Comparison of ENCODE assay signal across 8 mouse cellular contexts in genomic region chr10:4432996-4433755, GRCm38 (mm10). TPM values are rescaled to one million over a fixed set of nuclear protein-coding genes. Genes with fewer than 3 reads are reported as not detected.
DNase-seq lines count a peak whose midpoint lies in the region; ATAC-seq and TF ChIP-seq lines count a peak whose summit lies in the region.

No protein-coding gene starts in this region.

- CTCF ChIA-PET in Patski (lab: Charles Lee): interaction anchor here (0.6 to 1.6 kb wide), 4 partner anchors 21 to 205 kb away, joined by 3 to 4 read pairs (median 3); no protein-coding TSS in a partner anchor

- no peaks in the 10 kb centered on the region for H3K9me3 ChIP-seq in heart, embryonic 11.5 days (replicated peaks; ENCODE audit: control insufficient read depth, low read length)
- H3K9me3 ChIP-seq in forebrain, embryonic 13.5 days (replicated peaks): no peaks in the 10 kb centered on the region
- H3K9me3 ChIP-seq in midbrain, embryonic 16.5 days (replicated peaks; ENCODE audit: control insufficient read depth, low read length, poor library complexity, severe bottlenecking): no peaks in the 10 kb centered on the region

- WGBS in heart, embryonic 11.5 days (ENCODE audit: insufficient replicate concordance): 11% methylated on average over 19 of the region's 19 CpGs
- WGBS in forebrain, embryonic 13.5 days: 11% methylated on average over 19 of the region's 19 CpGs
- WGBS in midbrain, embryonic 16.5 days: 10% methylated on average over 19 of the region's 19 CpGs

- no peak for ATAC-seq in heart, embryonic 11.5 days (replicated peaks; ENCODE audit: insufficient number of reproducible peaks, low FRiP score, low TSS enrichment)
- peak; percentile 58 for ATAC-seq in Patski
- ATAC-seq in forebrain, embryonic 13.5 days: no peak; the same call in 1 of the 2 replicates
- ATAC-seq in midbrain, embryonic 16.5 days: peak; percentile 2; the same call in 1 of the 2 replicates

- no peak for DNase-seq in heart, postnatal 4 days
- DNase-seq in Patski (ENCODE audit: low read depth, low spot score): no peak
- DNase-seq in kidney, postnatal 14 days: peak; percentile 36
- DNase-seq in urinary bladder, postnatal 4 days (ENCODE audit: low spot score in 2 of 2): no peak
- DNase-seq in right cerebral cortex, adult 2 months (ENCODE audit: low spot score in 2 of 2): no peak

- TF ChIP-seq CTCF in Patski (IDR thresholded peaks at IDR 0.05): peak; percentile 50

- peaks cover 7% of the 10 kb centered on the region; the same call in 1 of the 2 replicates for H3K4me1 ChIP-seq in heart, embryonic 11.5 days (ENCODE audit: control insufficient read depth, insufficient read depth, low read length)
- H3K4me1 ChIP-seq in forebrain, embryonic 13.5 days: peaks cover 20% of the 10 kb centered on the region
- peaks cover 15% of the 10 kb centered on the region for H3K4me1 ChIP-seq in midbrain, embryonic 16.5 days (ENCODE audit: control insufficient read depth, insufficient read depth, low read length)

- no peaks in the 10 kb centered on the region; the same call in 1 of the 2 replicates for H3K36me3 ChIP-seq in heart, embryonic 11.5 days (ENCODE audit: control insufficient read depth, insufficient read depth, low read length)
- H3K36me3 ChIP-seq in forebrain, embryonic 13.5 days (ENCODE audit: poor library complexity, severe bottlenecking): 0 out of 2 replicates have a peak, but pooled peaks cover 15% of the 10 kb centered on the region
- H3K36me3 ChIP-seq in midbrain, embryonic 16.5 days (ENCODE audit: control insufficient read depth, insufficient read depth, low read length): no peaks in the 10 kb centered on the region

- in situ Hi-C loops in Patski (cut with MboI; ENCODE audit: low pct_unique_long_range_greater_than_20kb): no loop called here

- no peaks in the 10 kb centered on the region for H3K27me3 ChIP-seq in heart, embryonic 11.5 days (ENCODE audit: control insufficient read depth, insufficient read depth, low read length)
- no peaks in the 10 kb centered on the region for H3K27me3 ChIP-seq in Patski
- no peaks in the 10 kb centered on the region for H3K27me3 ChIP-seq in forebrain, embryonic 13.5 days
- no peaks in the 10 kb centered on the region for H3K27me3 ChIP-seq in midbrain, embryonic 16.5 days (ENCODE audit: control insufficient read depth, insufficient read depth, low read depth, low read length)

- H3K9ac ChIP-seq in heart, embryonic 11.5 days (ENCODE audit: low read depth, low read length): peak overlapping the region; percentile 78
- H3K9ac ChIP-seq in forebrain, embryonic 13.5 days: peak overlapping the region; percentile 74
- peak overlapping the region; percentile 71 for H3K9ac ChIP-seq in midbrain, embryonic 16.5 days (ENCODE audit: low read depth, low read length)

- peak overlapping the region; percentile 72 for H3K4me3 ChIP-seq in heart, embryonic 11.5 days (ENCODE audit: low read depth, low read length)
- H3K4me3 ChIP-seq in forebrain, embryonic 13.5 days: peak overlapping the region; percentile 61
- H3K4me3 ChIP-seq in midbrain, embryonic 16.5 days (ENCODE audit: low read depth, low read length): peak overlapping the region; percentile 60

- POLR2A ChIA-PET in Patski (lab: Charles Lee): interaction anchor here (0.6 to 1.3 kb wide), 4 partner anchors 10 to 1083 kb away, joined by 3 to 10 read pairs (median 4); partner anchors contain the start of gene Mthfd1l

- peak overlapping the region; percentile 72 for H3K4me2 ChIP-seq in heart, embryonic 11.5 days
- peak overlapping the region; percentile 62 for H3K4me2 ChIP-seq in forebrain, embryonic 13.5 days
- H3K4me2 ChIP-seq in midbrain, embryonic 16.5 days (ENCODE audit: low read length): peak overlapping the region; percentile 65

- peak overlapping the region; percentile 91 for H3K27ac ChIP-seq in heart, embryonic 11.5 days (ENCODE audit: low read depth, low read length)
- peak overlapping the region; percentile 65; the same call in 1 of the 2 replicates for H3K27ac ChIP-seq in forebrain, embryonic 13.5 days
- peak overlapping the region; percentile 78 for H3K27ac ChIP-seq in midbrain, embryonic 16.5 days (ENCODE audit: low read length)

RNA-seq across cellular contexts. Expression of gene Armt1, which starts 0.9 kb away (rescaled TPM):
- polyA plus RNA-seq in heart, embryonic 11.5 days (2014; fragmentation: Nextera tagmentation; extraction: Ambion mirVana): 20.2 and 23.3 TPM in 2 replicates
- total RNA-seq in heart, postnatal 4 days (2021): 10 to 100 TPM; 11.1 to 11.8 TPM
- 26.5 TPM for polyA plus RNA-seq in Patski (2021)
- polyA plus RNA-seq in forebrain, embryonic 13.5 days (2015; fragmentation: Nextera tagmentation; extraction: Ambion mirVana): 19.1 and 19.2 TPM in 2 replicates
- polyA plus RNA-seq in midbrain, embryonic 16.5 days (2015; fragmentation: Nextera tagmentation; extraction: Ambion mirVana): 9.3 and 10.8 TPM in 2 replicates

RNA-seq across cellular contexts. Expression of gene Rmnd1, which starts 1.0 kb away (rescaled TPM):
- 87.3 and 91.7 TPM in 2 replicates for polyA plus RNA-seq in heart, embryonic 11.5 days (2014; fragmentation: Nextera tagmentation; extraction: Ambion mirVana)
- 10 to 100 TPM; 50.5 to 52.2 TPM for total RNA-seq in heart, postnatal 4 days (2021)
- polyA plus RNA-seq in Patski (2021): 39.2 TPM
- 49.8 and 51.4 TPM in 2 replicates for polyA plus RNA-seq in forebrain, embryonic 13.5 days (2015; fragmentation: Nextera tagmentation; extraction: Ambion mirVana)
- 54.6 and 55.1 TPM in 2 replicates for polyA plus RNA-seq in midbrain, embryonic 16.5 days (2015; fragmentation: Nextera tagmentation; extraction: Ambion mirVana)

RNA-seq across cellular contexts. Expression of gene Zbtb2, which starts 45.3 kb away (rescaled TPM):
- 10.8 and 14.0 TPM in 2 replicates for polyA plus RNA-seq in heart, embryonic 11.5 days (2014; fragmentation: Nextera tagmentation; extraction: Ambion mirVana)
- total RNA-seq in heart, postnatal 4 days (2021): 10 to 100 TPM; 10.6 to 10.9 TPM
- polyA plus RNA-seq in Patski (2021): 19.0 TPM
- polyA plus RNA-seq in forebrain, embryonic 13.5 days (2015; fragmentation: Nextera tagmentation; extraction: Ambion mirVana): 17.6 and 19.0 TPM in 2 replicates
- polyA plus RNA-seq in midbrain, embryonic 16.5 days (2015; fragmentation: Nextera tagmentation; extraction: Ambion mirVana): 14.8 and 17.2 TPM in 2 replicates

RNA-seq across cellular contexts. Expression of gene Ccdc170, which starts 49.1 kb away (rescaled TPM):
- polyA plus RNA-seq in heart, embryonic 11.5 days (2014; fragmentation: Nextera tagmentation; extraction: Ambion mirVana): 0.11 TPM in 1 of 2 replicates, not detected in the other
- under 1 TPM; 0.19 to 0.23 TPM for total RNA-seq in heart, postnatal 4 days (2021)
- polyA plus RNA-seq in Patski (2021): 0.37 TPM
- 0.25 and 0.45 TPM in 2 replicates for polyA plus RNA-seq in forebrain, embryonic 13.5 days (2015; fragmentation: Nextera tagmentation; extraction: Ambion mirVana)
- 0.40 and 0.54 TPM in 2 replicates for polyA plus RNA-seq in midbrain, embryonic 16.5 days (2015; fragmentation: Nextera tagmentation; extraction: Ambion mirVana)

Comparison
In these comparisons a context has a peak if more than half of its experiments do, and no peak if none do; other contexts are left out.
1. ATAC-seq: peak in Patski (single experiment) and midbrain, embryonic 16.5 days (single experiment); none in heart, embryonic 11.5 days (single experiment) and forebrain, embryonic 13.5 days (single experiment).
2. Peak in every context shown above with its lines, with median percentiles within 50 percentile points of each other: H3K27ac ChIP-seq, H3K4me2 ChIP-seq, H3K4me3 ChIP-seq and H3K9ac ChIP-seq.